Comparison of ENCODE assay signal across 11 mouse cellular contexts in the genomic region with DNA sequence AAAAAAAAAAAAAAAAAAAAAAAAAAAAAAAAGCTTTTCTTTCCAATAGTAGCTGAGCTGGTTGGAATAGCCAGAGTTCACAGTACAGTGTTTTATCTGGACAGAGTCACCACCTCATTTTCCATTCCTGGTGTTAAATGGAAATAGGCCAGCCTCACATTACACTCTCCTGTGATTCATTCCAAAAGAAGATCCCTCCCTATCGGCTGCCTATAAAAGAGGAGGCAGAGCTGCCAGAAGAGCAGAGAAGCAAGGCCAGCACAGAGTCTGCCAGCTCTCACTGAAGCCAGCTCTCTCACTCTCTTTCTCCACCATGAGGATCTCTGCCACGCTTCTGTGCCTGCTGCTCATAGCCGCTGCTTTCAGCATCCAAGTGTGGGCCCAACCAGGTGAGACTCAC. TPM values are rescaled to one million over a fixed set of nuclear protein-coding genes. Genes with fewer than 3 reads are reported as not detected.
DNase-seq lines count a peak whose midpoint lies in the region; ATAC-seq and TF ChIP-seq lines count a peak whose summit lies in the region.
"Had no signal": no experiment of that assay in that cellular context is flagged by ENCODE, and none has a peak within 500 bp of the region (broad histone marks: within the 10 kb centered on the region; RNA-seq: fewer than 3 reads in every experiment).

A gene (plus strand): TSS at position 242 of the 400 bp plus-strand sequence.

- no peak within 1 kb of the TSS for H3K9ac ChIP-seq in heart, adult 2 months (ENCODE audit: low read depth, low read length)
- H3K9ac ChIP-seq: intestine, embryonic 15.5 days had no signal

- DNase-seq in adrenal gland, adult (ENCODE audit: inconsistent age in 2 of 2, low spot score in 1 of 2), result peak; percentile 62 to 86
- no peak for DNase-seq in adrenal gland, postnatal 4 days (ENCODE audit: low spot score in 2 of 2)
- peak; percentile 21 to 28 for DNase-seq in lung, adult 18-20 months
- no peak for DNase-seq in lung, adult 2 months
- DNase-seq in heart, adult 2 months, result peak; percentile 43 to 58
- DNase-seq in spleen, postnatal 14 days (ENCODE audit: low spot score in 2 of 2), result no peak
- DNase-seq: thymus, adult 2 months had no signal

- no peaks in the 10 kb centered on the region for H3K79me2 ChIP-seq in heart, adult 2 months (replicated peaks; ENCODE audit: control insufficient read depth, insufficient read depth, low read length)
- no peaks in the 10 kb centered on the region for H3K79me2 ChIP-seq in myocyte (ENCODE audit: control insufficient read depth, insufficient read depth)

- intact Hi-C loops in heart, adult 2 months (cut with DNase I), result loop anchor here (2.0 kb wide), 1 partner anchor 49 kb away; no protein-coding TSS in a partner anchor

- no peak for ATAC-seq in megakaryocyte, adult 5-6 weeks (ENCODE audit: poor library complexity, severe bottlenecking)
- ATAC-seq: intestine, embryonic 15.5 days had no signal

- no peak within 1 kb of the TSS for H3K27ac ChIP-seq in heart, adult 2 months
- H3K27ac ChIP-seq: intestine, embryonic 15.5 days had no signal

- TF ChIP-seq EP300 in heart, adult 2 months (IDR thresholded peaks at IDR 0.05; ENCODE audit: insufficient read depth, low read depth, low read length), result no peak

- H3K36me3 ChIP-seq in heart, adult 2 months (ENCODE audit: control insufficient read depth, insufficient read depth, low read length), result no peaks in the 10 kb centered on the region
- no peaks in the 10 kb centered on the region for H3K36me3 ChIP-seq in myocyte (ENCODE audit: control insufficient read depth, insufficient read depth)
- H3K36me3 ChIP-seq: intestine, embryonic 15.5 days had no signal

- no peak for TF ChIP-seq POLR2A in lung, adult 2 months (IDR thresholded peaks at IDR 0.05; ENCODE audit: borderline replicate concordance, extremely low read depth, low read depth, low read length)
- TF ChIP-seq POLR2A in heart, adult 2 months (IDR thresholded peaks at IDR 0.05; ENCODE audit: insufficient read depth, low read depth, low read length), result peak; percentile 54
- TF ChIP-seq POLR2A in myocyte (IDR thresholded peaks at IDR 0.05; ENCODE audit: insufficient read length, low read depth), result peak; percentile 78

- H3ac ChIP-seq in myocyte (ENCODE audit: control insufficient read depth, insufficient read length), result no peak within 1 kb of the TSS

- WGBS in lung, adult 2 months, result 70% methylated on average over 3 of the region's 3 CpGs
- WGBS in heart, adult 2 months, result 41% methylated on average over 3 of the region's 3 CpGs

- no peak within 1 kb of the TSS for H3K4me3 ChIP-seq in lung, adult 2 months (replicated peaks; ENCODE audit: extremely low read depth, low read depth, low read length)
- H3K4me3 ChIP-seq in heart, adult 2 months, result no peak within 1 kb of the TSS
- H3K4me3 ChIP-seq in myocyte, result no peak within 1 kb of the TSS
- H3K4me3 ChIP-seq: intestine, embryonic 15.5 days had no signal

- no peaks in the 10 kb centered on the region for H3K4me1 ChIP-seq in lung, adult 2 months (ENCODE audit: control insufficient read depth, insufficient read depth, low read length)
- no peaks in the 10 kb centered on the region; the same call in 1 of the 2 replicates for H3K4me1 ChIP-seq in heart, adult 2 months (ENCODE audit: control insufficient read depth, insufficient read depth, low read length)
- H3K4me1 ChIP-seq: intestine, embryonic 15.5 days had no signal

- peak within 1 kb of the TSS; percentile 54 for H3K4me2 ChIP-seq in myocyte (ENCODE audit: low read depth)
- H3K4me2 ChIP-seq: intestine, embryonic 15.5 days had no signal

- no peak for TF ChIP-seq CTCF in lung, adult 2 months (IDR thresholded peaks at IDR 0.05; ENCODE audit: insufficient read depth, low read length)
- TF ChIP-seq CTCF in heart, adult 2 months (IDR thresholded peaks at IDR 0.05), result no peak

- H3K27me3 ChIP-seq in heart, adult 2 months (ENCODE audit: control insufficient read depth, insufficient read depth, low read length), result no peaks in the 10 kb centered on the region
- no peaks in the 10 kb centered on the region for H3K27me3 ChIP-seq in myocyte (ENCODE audit: control insufficient read depth, insufficient read depth, insufficient read length)
- H3K27me3 ChIP-seq: intestine, embryonic 15.5 days had no signal

TF ChIP-seq in myocyte, 11 proteins besides CTCF, POLR2A, EP300 and RAD21:
- no peak for TF ChIP-seq E2F4 (IDR thresholded peaks at IDR 0.05; ENCODE audit: insufficient read depth)
- no peak for TF ChIP-seq TCF12 (IDR thresholded peaks at IDR 0.05; ENCODE audit: insufficient read depth, poor library complexity, severe bottlenecking)
- TF ChIP-seq POLR2AphosphoS2 (IDR thresholded peaks at IDR 0.05; ENCODE audit: insufficient read length, low read depth), result peak; percentile 83

RNA-seq across cellular contexts. Expression of the gene that starts here (rescaled TPM):
- not detected for total RNA-seq in adrenal gland, postnatal 4 days (2021)
- 0.51 and 0.58 TPM in 2 replicates for polyA plus RNA-seq in lung, adult 2 months (2012; rRNA removed)
- 1 to 10 TPM in 1 of 2 experiments, under 1 TPM in 1; 0.68 to 1.7 TPM for total RNA-seq in heart, adult 2 months (2021)
- 1.1 and 1.4 TPM in 2 replicates for polyA plus RNA-seq in heart, adult 2 months (2012; rRNA removed)
- polyA plus RNA-seq in myocyte (2012; fragmentation: generic; extraction: Trizol), result 6.0 TPM
- 0.74 TPM in 1 of 2 replicates, not detected in the other for total RNA-seq in megakaryocyte, adult 5-6 weeks (2015)
- not detected in 2 replicates for total RNA-seq in megakaryocyte, adult 5-6 weeks (2017)
- total RNA-seq: monocyte, adult 5-6 weeks had no signal

Comparison
In these comparisons a context has a peak if more than half of its experiments do, and no peak if none do; other contexts are left out.
1. DNase-seq: peak in adrenal gland, adult (2 of 2), lung, adult 18-20 months (2 of 2) and heart, adult 2 months (2 of 2); none in adrenal gland, postnatal 4 days (0 of 2), lung, adult 2 months (single experiment) and spleen, postnatal 14 days (0 of 2).